Mouse (Mus musculus) heart, embryonic 11.5 days (tissue): ENCODE results near the gene Ano8. TPM values are rescaled to one million over a fixed set of nuclear protein-coding genes. Genes with fewer than 3 reads are reported as not detected.
"Not testable (repeated sequence)": the region's sequence is repeated elsewhere in the genome, so short reads cannot be mapped to it uniquely, and the experiment has no call there.

Source experiments
- ATAC-seq: fragments of 200-750 bp; cut with Nextera tagmentation; replicated peaks from 2 replicates; pipeline ENCODE4 v1.8.0; 2017; ENCODE audit warnings: moderate library complexity; ENCODE audit not compliant: insufficient number of reproducible peaks, low FRiP score, low TSS enrichment
- H3K27ac ChIP-seq: fragments of 300-500 bp; sonication (generic); 2 replicates; pipeline ENCODE4 v1.5.1; 2014; ENCODE audit warnings: mild to moderate bottlenecking, low read depth, low read length
- H3K27me3 ChIP-seq: fragments of 300-500 bp; sonication (generic); 2 replicates; pipeline ENCODE4 v1.6.1; 2014; ENCODE audit warnings: mild to moderate bottlenecking, low read length, mixed read lengths; ENCODE audit not compliant: control insufficient read depth, insufficient read depth
- H3K36me3 ChIP-seq: fragments of 300-500 bp; sonication (generic); 2 replicates; pipeline ENCODE4 v1.6.1; 2014; ENCODE audit warnings: mild to moderate bottlenecking, low read length, moderate library complexity, mixed read lengths; ENCODE audit not compliant: control insufficient read depth, insufficient read depth
- H3K4me1 ChIP-seq: fragments of 300-500 bp; sonication (generic); 2 replicates; pipeline ENCODE4 v1.6.1; 2014; ENCODE audit warnings: low read length; ENCODE audit not compliant: control insufficient read depth, insufficient read depth
- H3K4me2 ChIP-seq: fragments of 300-500 bp; sonication (generic); 2 replicates; pipeline ENCODE4 v1.6.1; 2014; ENCODE audit warnings: mild to moderate bottlenecking, moderate library complexity
- H3K4me3 ChIP-seq: fragments of 300-500 bp; sonication (generic); 2 replicates; pipeline ENCODE4 v1.5.1; 2014; ENCODE audit warnings: low read depth, low read length
- H3K9ac ChIP-seq: fragments of 300-500 bp; sonication (generic); 2 replicates; pipeline ENCODE4 v1.6.1; 2014; ENCODE audit warnings: mild to moderate bottlenecking, low read depth, low read length, moderate library complexity
- H3K9me3 ChIP-seq: fragments of 300-500 bp; sonication (generic); replicated peaks from 2 replicates; pipeline ENCODE4 v1.6.1; 2016; ENCODE audit warnings: low read length; ENCODE audit not compliant: control insufficient read depth
- WGBS: fragments of 180-500 bp; shearing (Covaris S2); extraction: QIAGEN DNeasy Blood & Tissue Kit; methylation state at CpG from one replicate; pipeline ENCODE4 v1.1.7; 2014; ENCODE audit not compliant: insufficient replicate concordance; 5-methylcytosine and 5-hydroxymethylcytosine counted together
- polyA plus RNA-seq: library from polyadenylated mRNA; unstranded; fragments of >200 nt; fragmentation: Nextera tagmentation; extraction: Ambion mirVana; gene quantifications from 2 replicates; pipeline ENCODE4 v1.2.1, GENCODE M21; 2014

Ano8 gene
- polyA plus RNA-seq, 1 experiment from 2014 or later, result 1.4 TPM

DNA sequence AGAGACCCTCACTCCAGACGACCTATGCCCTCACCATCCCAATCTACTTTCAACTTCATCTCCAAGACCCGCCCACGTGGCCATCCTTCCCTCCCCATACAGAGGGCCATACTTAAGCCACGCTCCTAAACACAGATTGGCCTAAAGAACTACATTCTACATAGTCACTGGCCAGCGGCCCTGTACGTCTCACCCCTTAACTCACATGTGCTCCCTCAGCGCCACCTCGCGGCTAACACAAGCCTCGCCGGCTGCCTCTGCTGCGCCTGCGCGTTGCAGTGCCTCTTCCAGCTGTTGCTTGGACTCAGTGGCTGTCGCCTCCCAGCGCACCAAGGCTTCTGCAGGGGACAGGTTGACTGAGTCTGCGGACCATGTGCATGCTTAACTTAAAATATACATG is 35.9 kb upstream of the Ano8 start:
- peaks cover 14% of the 10 kb centered on the region for H3K4me1 ChIP-seq
- H3K27ac ChIP-seq, result no peak overlapping the region
- no peaks in the 10 kb centered on the region for H3K9me3 ChIP-seq
- peak overlapping the region; percentile 24 for H3K4me2 ChIP-seq
- no peak overlapping the region for H3K9ac ChIP-seq
- peak; percentile 68; the same call in 1 of the 2 replicates for ATAC-seq
- no peak overlapping the region for H3K4me3 ChIP-seq
- WGBS, result 6% methylated on average over 17 of the region's 17 CpGs
- H3K27me3 ChIP-seq, result peaks cover 12% of the 10 kb centered on the region
- H3K36me3 ChIP-seq, result no peaks in the 10 kb centered on the region

DNA sequence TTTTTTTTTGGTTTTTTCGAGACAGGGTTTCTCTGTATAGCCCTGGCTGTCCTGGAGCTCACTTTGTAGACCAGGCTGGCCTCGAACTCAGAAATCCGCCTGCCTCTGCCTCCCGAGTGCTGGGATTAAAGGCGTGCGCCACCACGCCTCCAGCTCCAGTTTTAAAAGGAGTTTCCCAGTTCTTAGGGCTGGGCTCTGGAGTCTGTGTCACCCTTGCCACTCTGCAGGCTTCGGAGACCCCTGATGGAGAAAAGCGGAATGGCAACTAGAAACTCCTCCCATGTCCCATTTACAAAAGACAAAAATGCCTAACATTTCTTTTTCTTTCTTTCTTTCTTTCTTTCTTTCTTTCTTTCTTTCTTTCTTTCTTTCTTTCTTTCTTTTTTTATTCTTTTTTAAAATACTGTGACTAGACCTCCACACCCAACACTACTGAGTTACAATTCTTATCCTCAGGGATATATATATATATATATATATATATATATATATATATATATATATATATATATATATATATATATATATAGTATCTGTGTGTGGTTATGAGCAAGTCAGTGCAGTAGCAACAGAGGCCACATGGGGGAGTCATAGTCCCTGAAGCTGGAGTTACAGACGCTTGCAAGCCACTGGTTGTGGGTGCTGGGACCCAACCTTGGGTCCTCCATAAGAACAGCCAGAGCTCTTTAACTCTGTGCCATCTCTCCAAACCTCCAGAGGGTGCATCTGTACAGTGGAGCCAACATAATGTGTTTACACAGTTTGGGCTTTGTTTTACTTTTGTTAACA is 33.5 kb upstream of the Ano8 start:
- not testable (repeated sequence) for H3K9ac ChIP-seq, H3K27me3 ChIP-seq, H3K36me3 ChIP-seq, ATAC-seq, H3K4me2 ChIP-seq, H3K27ac ChIP-seq, H3K9me3 ChIP-seq, H3K4me3 ChIP-seq, H3K4me1 ChIP-seq
- 32% methylated on average over 9 of the region's 10 CpGs for whole genome bisulfite sequencing

DNA sequence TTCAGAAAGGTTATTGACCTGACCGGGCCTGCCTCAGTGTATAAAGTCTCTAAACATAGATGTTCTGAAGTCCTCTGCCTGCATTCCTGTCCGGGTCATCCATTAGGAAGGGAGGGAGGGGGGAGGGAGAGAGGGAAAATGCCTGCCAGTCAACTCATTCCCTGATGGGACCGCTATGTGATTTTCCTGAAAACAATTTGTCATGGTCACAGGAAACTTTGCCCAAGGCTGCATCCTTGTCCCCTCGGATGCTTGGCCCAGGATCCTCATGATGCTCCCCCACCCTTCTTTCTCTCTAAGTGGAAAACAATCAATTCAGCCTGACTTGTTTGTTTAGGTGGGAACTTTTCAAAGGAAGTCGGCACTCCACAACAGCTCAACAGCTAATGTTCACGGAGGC is 31.0 kb upstream of the Ano8 start:
- no peak overlapping the region for H3K9ac ChIP-seq
- no peak overlapping the region for H3K4me2 ChIP-seq
- peaks cover 4% of the 10 kb centered on the region for H3K4me1 ChIP-seq
- no peak for ATAC-seq
- H3K9me3 ChIP-seq, result no peaks in the 10 kb centered on the region
- no peak overlapping the region for H3K27ac ChIP-seq
- no peaks in the 10 kb centered on the region for H3K36me3 ChIP-seq
- 18% methylated on average over 6 of the region's 6 CpGs for WGBS
- peaks cover under 1% of the 10 kb centered on the region; the same call in 1 of the 2 replicates for H3K27me3 ChIP-seq
- no peak overlapping the region for H3K4me3 ChIP-seq

DNA sequence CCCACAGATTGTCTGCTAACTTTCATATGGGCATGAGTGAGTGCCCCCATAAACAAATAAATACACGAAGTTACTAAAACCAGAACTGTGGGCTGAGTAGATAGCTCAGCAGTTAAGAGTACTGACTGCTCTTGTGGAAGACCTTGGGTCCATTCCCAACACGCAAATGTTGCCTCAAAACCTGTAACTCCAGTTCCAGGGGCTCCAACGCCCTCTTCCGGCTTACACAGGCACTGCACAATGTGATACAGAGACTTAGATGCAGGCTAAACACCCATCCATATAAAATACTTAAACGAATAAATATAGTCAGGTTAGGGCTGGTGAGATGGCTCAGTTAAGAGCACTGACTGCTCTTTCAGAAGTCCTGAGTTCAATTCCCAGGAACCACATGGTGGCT is 29.3 kb upstream of the Ano8 start:
- Histone ChIP-seq H3K27ac (no peak overlapping the region), H3K4me3 (no peak overlapping the region), H3K9ac (no peak overlapping the region), H3K36me3 (no peaks in the 10 kb centered on the region), H3K4me1 (peaks cover 4% of the 10 kb centered on the region; the same call in 1 of the 2 replicates), H3K27me3 (peaks cover 6% of the 10 kb centered on the region; the same call in 1 of the 2 replicates), H3K4me2 (no peak overlapping the region), H3K9me3 (no peaks in the 10 kb centered on the region)
- ATAC-seq, result no peak
- 58% methylated on average over 5 of the region's 5 CpGs for WGBS

DNA sequence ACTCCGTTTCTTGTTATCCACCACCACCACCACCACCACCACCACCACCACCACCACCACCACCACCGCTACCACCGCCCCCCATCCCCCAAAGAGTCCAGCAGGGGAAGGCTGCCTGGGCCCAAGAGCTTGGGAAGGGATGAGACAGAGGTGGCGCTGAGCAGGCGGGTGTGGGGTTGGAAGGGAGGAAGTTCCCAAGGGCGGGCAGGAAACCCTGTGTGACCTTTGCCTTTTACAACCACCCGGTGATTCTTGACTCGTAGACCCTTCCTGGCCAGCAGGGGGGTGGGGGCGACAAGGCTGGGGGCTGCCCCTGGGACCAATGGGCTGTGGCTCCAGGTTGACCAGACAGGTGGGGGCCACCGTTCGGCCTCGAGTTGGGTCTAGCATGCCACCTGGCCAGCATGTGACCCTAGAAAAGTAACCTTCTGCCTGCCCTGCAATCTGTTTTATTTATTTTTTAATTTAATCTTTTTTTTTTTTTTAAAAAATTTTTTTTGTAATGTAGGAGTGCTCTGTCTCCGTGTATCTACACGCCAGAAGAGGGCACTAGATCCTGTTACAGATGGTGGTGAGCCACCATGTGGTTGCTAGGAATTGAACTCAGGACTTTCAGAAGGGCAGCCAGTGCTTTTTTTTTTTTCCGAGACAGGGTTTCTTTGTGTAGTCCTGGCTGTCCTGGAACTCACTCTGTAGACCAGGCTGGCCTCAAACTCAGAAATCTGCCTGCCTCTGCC is 27.4 kb upstream of the Ano8 start:
- Histone ChIP-seq H3K36me3 (no peaks in the 10 kb centered on the region), H3K4me2 (no peak overlapping the region), H3K9ac (no peak overlapping the region), H3K4me3 (no peak overlapping the region), H3K27me3 (peaks cover 16% of the 10 kb centered on the region), H3K27ac (no peak overlapping the region), H3K4me1 (peaks cover 4% of the 10 kb centered on the region), H3K9me3 (no peaks in the 10 kb centered on the region)
- 62% methylated on average over 15 of the region's 15 CpGs for WGBS
- no peak for ATAC-seq

DNA sequence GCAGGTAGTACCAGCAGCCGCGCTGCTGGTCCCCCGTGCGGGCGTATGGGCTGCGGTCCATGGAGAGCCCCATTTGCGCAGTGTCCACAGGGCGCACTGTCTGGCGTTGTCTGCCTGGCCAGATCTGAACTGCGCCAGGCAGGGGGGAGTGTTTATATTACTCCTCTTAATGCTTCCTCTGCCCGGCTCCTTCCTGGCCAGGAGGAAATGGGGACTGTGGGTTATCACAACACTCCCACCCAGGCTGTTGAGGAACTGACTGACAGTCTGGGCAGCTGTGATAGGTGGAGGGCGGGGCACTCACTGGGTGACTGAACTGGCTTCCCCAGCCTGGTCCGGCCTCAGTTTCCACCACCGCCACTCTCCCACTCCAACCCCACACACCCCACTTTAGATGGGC is 25.9 kb upstream of the Ano8 start, which contains the start of gene Plvap:
TSS of gene Plvap (minus strand) at position 109 of the 400 bp plus-strand sequence.
- ATAC-seq, result peak; percentile 65
- Histone ChIP-seq H3K4me3 (peak within 1 kb of the TSS; percentile 39), H3K27ac (peak within 1 kb of the TSS; percentile 67), H3K9me3 (no peaks in the 10 kb centered on the region), H3K9ac (peak within 1 kb of the TSS; percentile 8; the same call in 1 of the 2 replicates), H3K36me3 (no peaks in the 10 kb centered on the region), H3K4me2 (peak within 1 kb of the TSS; percentile 49), H3K4me1 (peaks cover 9% of the 10 kb centered on the region), H3K27me3 (peaks cover 32% of the 10 kb centered on the region)
- whole genome bisulfite sequencing, result 25% methylated on average over 14 of the region's 14 CpGs

DNA sequence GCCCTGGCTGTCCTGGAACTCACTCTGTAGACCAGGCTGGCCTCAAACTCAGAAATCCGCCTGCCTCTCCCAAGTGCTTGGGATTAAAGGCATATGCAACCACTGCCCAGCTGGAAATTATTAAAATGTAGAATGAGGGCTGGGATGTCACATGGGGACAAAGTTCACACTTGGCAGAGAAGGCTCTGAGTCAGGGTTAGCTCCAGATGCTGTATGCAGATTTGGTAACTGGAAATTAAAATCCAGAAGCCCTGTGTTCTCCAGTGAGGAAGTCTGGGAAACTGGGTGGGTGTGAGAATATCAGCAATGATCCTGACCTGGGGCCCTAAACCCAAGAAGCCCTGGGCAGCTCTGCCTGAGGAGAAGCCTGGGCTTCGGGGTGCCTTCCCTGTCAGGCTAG is 23.6 kb upstream of the Ano8 start:
- Histone ChIP-seq H3K27me3 (peaks cover 48% of the 10 kb centered on the region), H3K27ac (no peak overlapping the region), H3K9ac (no peak overlapping the region), H3K9me3 (no peaks in the 10 kb centered on the region), H3K4me1 (peaks cover 9% of the 10 kb centered on the region), H3K4me2 (peak overlapping the region; percentile 49), H3K4me3 (peak overlapping the region; percentile 39), H3K36me3 (no peaks in the 10 kb centered on the region)
- ATAC-seq, result no peak
- 74% methylated on average over 2 of the region's 2 CpGs for WGBS

DNA sequence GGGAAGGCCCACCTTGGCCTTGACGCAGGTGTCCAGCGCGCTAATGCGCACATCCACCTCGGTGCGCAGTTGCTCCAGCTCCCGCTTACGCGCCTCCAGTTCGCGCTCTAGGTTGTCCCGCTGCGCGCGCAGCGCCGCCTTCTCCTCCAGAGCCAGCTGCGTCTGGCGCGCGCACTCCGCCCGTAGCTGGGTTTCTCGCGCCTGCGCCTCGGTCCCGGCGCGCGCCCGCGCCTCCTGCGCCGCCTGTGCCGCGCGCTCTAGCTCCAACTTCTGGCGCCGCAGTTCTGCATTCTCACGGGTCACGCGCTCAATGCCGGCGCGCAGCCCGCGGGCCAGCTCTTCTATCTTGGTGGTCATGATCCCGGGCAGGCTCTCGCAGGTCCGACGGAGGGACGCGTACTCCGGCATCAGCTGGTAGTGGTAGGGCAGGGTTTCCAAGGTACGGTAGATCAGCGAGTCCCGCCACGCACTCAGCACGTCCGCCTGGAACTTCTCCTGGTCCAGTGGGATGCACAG is 21.9 kb upstream of the Ano8 start:
- Histone ChIP-seq H3K27me3 (peaks cover 48% of the 10 kb centered on the region), H3K9me3 (no peaks in the 10 kb centered on the region), H3K4me2 (peak overlapping the region; percentile 86), H3K36me3 (no peaks in the 10 kb centered on the region), H3K4me1 (peaks cover 9% of the 10 kb centered on the region), H3K4me3 (peak overlapping the region; percentile 48), H3K27ac (no peak overlapping the region), H3K9ac (0 out of 2 replicates have a peak overlapping the region, but pooled peaks have one; percentile 44)
- ATAC-seq, result peak; percentile 50
- 1% methylated on average over 60 of the region's 61 CpGs for WGBS
